Mouse (Mus musculus) stomach, embryonic 16.5 days (tissue): ENCODE results near the gene Epc2. TPM values are rescaled to one million over a fixed set of nuclear protein-coding genes. Genes with fewer than 3 reads are reported as not detected.

Experiments
- ATAC-seq: fragments of 200-750 bp; cut with Nextera tagmentation; 2 replicates; pipeline ENCODE4 v1.8.0; 2017; ENCODE audit warnings: moderate number of reproducible peaks, moderate TSS enrichment; ENCODE audit not compliant: insufficient read depth, low FRiP score
- H3K27ac ChIP-seq: fragments of 300-500 bp; sonication (generic); 2 replicates; pipeline ENCODE4 v1.5.1; 2014; ENCODE audit warnings: low read length
- H3K27me3 ChIP-seq: fragments of 300-500 bp; sonication (generic); 2 replicates; pipeline ENCODE4 v1.6.1; 2014; ENCODE audit warnings: low read length, control low read depth, mixed read lengths; ENCODE audit not compliant: control insufficient read depth, insufficient read depth
- H3K36me3 ChIP-seq: fragments of 300-500 bp; sonication (generic); 2 replicates; pipeline ENCODE4 v1.6.1; 2014; ENCODE audit warnings: low read length; ENCODE audit not compliant: control insufficient read depth, insufficient read depth
- H3K4me1 ChIP-seq: fragments of 300-500 bp; sonication (generic); 2 replicates; pipeline ENCODE4 v1.6.1; 2014; ENCODE audit warnings: low read length, control low read depth, mixed read lengths; ENCODE audit not compliant: control insufficient read depth, insufficient read depth
- H3K4me2 ChIP-seq: fragments of 300-500 bp; sonication (generic); 2 replicates; pipeline ENCODE4 v1.6.1; 2014; ENCODE audit warnings: low read depth, low read length, mixed read lengths
- H3K4me3 ChIP-seq: fragments of 300-500 bp; sonication (generic); replicated peaks from 2 replicates; pipeline ENCODE4 v1.5.1; 2014; ENCODE audit warnings: mild to moderate bottlenecking, low read length
- H3K9ac ChIP-seq: fragments of 300-500 bp; sonication (generic); 2 replicates; pipeline ENCODE4 v1.6.1; 2014; ENCODE audit warnings: low read length
- H3K9me3 ChIP-seq: fragments of 300-500 bp; sonication (generic); replicated peaks from 2 replicates; pipeline ENCODE4 v1.6.1; 2016; ENCODE audit warnings: low read length, control low read depth; ENCODE audit not compliant: control insufficient read depth
- WGBS: fragments of 180-500 bp; shearing (Covaris S2); extraction: QIAGEN DNeasy Blood & Tissue Kit; methylation state at CpG from one replicate; pipeline ENCODE4 v1.1.7; 2014; 5-methylcytosine and 5-hydroxymethylcytosine counted together
- polyA plus RNA-seq: library from polyadenylated mRNA; unstranded; fragments of >200 nt; fragmentation: Nextera tagmentation; extraction: Ambion mirVana; gene quantifications from 2 replicates; pipeline ENCODE4 v1.2.1, GENCODE M21; 2015

Gene Epc2
- polyA plus RNA-seq, 1 experiment from 2014 or later = 6.1 TPM

DNA sequence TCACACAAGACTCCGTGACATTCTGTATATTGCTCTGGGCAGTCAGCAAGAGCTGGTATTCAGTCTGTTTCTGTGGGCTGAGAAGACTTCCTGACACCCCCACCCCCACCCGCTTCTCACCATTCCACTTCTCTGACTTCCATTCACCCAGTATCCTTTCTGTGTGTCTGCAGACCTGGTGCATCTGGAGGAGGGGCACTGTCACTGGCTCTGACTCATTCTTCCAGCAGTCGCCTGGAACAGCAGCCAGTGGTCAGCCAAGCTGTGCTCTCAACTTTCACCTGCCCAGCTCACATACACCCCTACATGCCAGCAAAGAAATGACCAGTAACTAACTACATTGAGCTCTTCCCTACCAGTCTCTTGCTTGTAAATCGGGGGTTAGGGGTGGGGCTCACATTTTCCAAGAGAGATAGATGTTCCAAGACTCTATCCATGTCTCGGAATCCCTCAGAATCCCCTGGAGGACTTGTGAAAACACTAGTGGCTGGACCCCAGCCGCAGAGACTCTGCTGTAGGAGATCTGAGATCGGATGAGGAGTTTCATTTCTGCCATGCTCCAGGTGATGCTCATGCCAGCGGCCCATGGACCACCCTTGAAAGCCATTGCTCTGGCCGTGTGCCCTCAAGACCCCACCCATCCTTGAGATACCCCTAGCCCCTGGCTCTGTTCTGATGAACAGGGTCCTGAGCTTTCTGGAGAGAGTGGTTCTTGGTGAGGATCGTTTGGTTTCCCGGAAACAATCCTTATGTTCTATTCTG is 120.1 kb downstream of the Epc2 start:
- WGBS = 75% methylated on average over 11 of the region's 11 CpGs
- Histone ChIP-seq H3K4me1 (peaks cover 6% of the 10 kb centered on the region), H3K9me3 (no peaks in the 10 kb centered on the region), H3K9ac (no peak overlapping the region), H3K27me3 (no peaks in the 10 kb centered on the region), H3K4me3 (no peak overlapping the region), H3K4me2 (no peak overlapping the region), H3K27ac (no peak overlapping the region), H3K36me3 (no peaks in the 10 kb centered on the region)
- ATAC-seq = no peak

DNA sequence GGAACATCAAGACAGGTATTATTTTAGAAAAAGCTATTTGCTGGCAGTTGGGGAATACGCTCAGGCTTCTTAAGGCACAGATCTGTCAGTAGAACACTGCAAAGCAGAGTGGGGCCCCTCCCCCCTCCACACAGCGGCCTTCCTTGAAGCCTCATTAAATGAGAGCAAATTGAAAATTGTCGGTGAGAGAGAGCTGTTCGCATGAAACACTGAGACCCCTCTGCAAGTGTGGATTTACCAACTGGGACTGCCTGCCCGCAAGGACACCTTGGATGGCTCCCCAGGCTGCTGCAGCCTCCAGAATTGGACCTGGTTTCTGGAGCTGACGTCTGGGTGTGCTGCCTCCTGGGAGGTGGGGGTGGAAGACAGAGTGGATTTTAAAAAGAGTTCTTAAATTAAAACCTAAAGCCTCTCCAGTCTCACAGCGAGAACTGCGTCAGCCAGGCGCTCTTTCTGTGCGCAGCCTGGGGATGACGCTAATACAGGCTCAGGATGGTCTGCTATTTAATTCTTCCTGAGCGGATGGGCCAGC is 120.9 kb downstream of the Epc2 start:
- H3K4me1 ChIP-seq = peaks cover 6% of the 10 kb centered on the region
- H3K27ac ChIP-seq = no peak overlapping the region

DNA sequence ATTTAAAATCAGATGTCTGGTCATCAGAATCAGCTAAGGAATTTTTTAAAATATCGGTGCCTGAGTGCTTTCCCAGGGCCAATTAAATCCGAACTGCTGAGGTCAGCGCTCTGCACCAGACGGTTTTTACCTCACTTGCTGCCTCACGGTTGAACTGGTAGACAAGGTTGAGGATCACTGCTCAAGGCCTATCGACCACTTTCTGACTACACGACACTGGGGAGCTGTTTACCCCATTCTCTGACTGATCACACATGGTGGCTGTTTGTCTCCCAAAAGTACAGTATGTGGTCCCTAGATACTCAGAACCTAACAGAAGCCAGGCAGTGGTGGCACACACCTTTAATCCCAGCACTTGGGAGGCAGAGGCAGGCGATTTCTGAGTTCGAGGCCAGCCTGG is 121.4 kb downstream of the Epc2 start:
- no peak overlapping the region for H3K4me2 ChIP-seq
- WGBS = 73% methylated on average over 9 of the region's 9 CpGs
- no peak overlapping the region for H3K4me3 ChIP-seq
- H3K27ac ChIP-seq = no peak overlapping the region
- H3K27me3 ChIP-seq = no peaks in the 10 kb centered on the region
- H3K4me1 ChIP-seq = peaks cover 6% of the 10 kb centered on the region
- H3K9me3 ChIP-seq = no peaks in the 10 kb centered on the region
- no peaks in the 10 kb centered on the region for H3K36me3 ChIP-seq
- no peak for ATAC-seq
- H3K9ac ChIP-seq = no peak overlapping the region

More for the DNA sequence above, 120.9 kb downstream of the Epc2 start:
- no peaks in the 10 kb centered on the region for H3K27me3 ChIP-seq
- no peak for ATAC-seq
- H3K36me3 ChIP-seq = no peaks in the 10 kb centered on the region
- H3K4me3 ChIP-seq = no peak overlapping the region
- WGBS = 64% methylated on average over 12 of the region's 12 CpGs
- H3K4me2 ChIP-seq = no peak overlapping the region
- no peaks in the 10 kb centered on the region for H3K9me3 ChIP-seq
- no peak overlapping the region for H3K9ac ChIP-seq

DNA sequence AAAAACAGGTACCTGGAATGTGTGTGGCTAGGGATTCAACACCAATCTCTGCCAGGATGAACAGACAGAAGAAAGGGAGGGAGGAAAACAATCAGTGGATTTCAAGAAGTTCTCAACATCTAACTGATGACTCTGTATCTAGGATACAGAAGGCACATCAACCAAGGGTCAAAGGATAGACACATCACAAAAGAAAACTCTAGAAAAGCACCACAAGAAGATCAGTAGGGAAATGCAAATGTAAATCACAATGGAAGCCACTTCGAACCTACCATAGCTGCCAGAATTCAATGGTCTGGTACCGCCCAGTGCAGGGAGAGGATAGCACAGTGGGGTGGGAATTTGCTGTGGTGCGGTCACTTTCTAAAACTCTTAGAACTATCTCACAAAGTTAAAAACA is 122.0 kb downstream of the Epc2 start:
- Histone ChIP-seq H3K4me3 (no peak overlapping the region), H3K4me2 (no peak overlapping the region), H3K4me1 (peaks cover 6% of the 10 kb centered on the region), H3K27me3 (no peaks in the 10 kb centered on the region), H3K27ac (no peak overlapping the region), H3K36me3 (no peaks in the 10 kb centered on the region), H3K9ac (no peak overlapping the region), H3K9me3 (no peaks in the 10 kb centered on the region)
- ATAC-seq = no peak
- WGBS = 89% methylated on average over 3 of the region's 3 CpGs

DNA sequence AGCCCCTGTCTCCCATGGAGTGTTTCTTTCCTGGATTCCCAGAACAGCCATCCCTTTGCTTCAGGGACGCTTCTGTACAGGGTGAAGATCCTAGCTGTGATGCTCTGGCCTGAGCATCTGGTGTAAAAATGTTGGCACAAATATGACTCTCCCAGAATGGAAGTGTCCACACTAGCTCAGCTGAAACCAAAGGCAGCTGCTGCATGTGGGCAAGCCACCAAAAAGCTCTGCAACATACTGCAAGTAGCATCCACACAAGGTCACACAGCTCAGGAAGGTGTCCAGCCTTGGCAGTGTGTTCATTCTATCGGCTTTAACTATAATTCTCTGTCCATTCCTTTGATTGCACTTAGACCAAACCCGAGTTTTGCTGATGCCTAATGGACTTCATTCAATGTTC is 129.3 kb downstream of the Epc2 start:
- H3K4me2 ChIP-seq = no peak overlapping the region
- H3K4me3 ChIP-seq = no peak overlapping the region
- H3K9me3 ChIP-seq = no peaks in the 10 kb centered on the region
- no peaks in the 10 kb centered on the region for H3K36me3 ChIP-seq
- 72% methylated on average over 3 of the region's 3 CpGs for WGBS
- ATAC-seq = no peak
- no peaks in the 10 kb centered on the region for H3K4me1 ChIP-seq
- H3K27me3 ChIP-seq = no peaks in the 10 kb centered on the region
- no peak overlapping the region for H3K27ac ChIP-seq
- H3K9ac ChIP-seq = no peak overlapping the region

DNA sequence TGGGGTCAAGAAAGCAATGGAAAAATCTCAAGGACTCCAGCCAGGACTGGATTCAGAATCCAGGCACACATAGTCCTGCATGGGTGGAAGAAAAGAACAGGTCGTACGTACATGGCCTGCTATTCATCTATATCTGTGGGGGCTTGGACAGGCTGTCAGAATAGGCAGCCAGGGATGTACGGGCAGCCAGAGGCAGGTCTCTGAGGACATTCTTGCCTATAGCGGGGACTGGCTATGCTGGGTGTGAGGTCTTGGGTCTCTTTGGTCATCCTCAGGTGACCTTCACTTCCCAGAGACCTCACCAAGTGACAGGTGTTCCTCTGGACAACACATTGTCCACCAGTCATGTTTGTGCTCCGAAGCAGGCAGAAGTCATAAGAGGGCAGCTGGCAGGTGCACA is 131.3 kb downstream of the Epc2 start:
- Histone ChIP-seq H3K36me3 (no peaks in the 10 kb centered on the region), H3K4me1 (no peaks in the 10 kb centered on the region), H3K9ac (no peak overlapping the region), H3K27ac (no peak overlapping the region), H3K9me3 (no peaks in the 10 kb centered on the region), H3K27me3 (no peaks in the 10 kb centered on the region), H3K4me2 (no peak overlapping the region), H3K4me3 (no peak overlapping the region)
- WGBS = 78% methylated on average over 5 of the region's 5 CpGs
- no peak for ATAC-seq

DNA sequence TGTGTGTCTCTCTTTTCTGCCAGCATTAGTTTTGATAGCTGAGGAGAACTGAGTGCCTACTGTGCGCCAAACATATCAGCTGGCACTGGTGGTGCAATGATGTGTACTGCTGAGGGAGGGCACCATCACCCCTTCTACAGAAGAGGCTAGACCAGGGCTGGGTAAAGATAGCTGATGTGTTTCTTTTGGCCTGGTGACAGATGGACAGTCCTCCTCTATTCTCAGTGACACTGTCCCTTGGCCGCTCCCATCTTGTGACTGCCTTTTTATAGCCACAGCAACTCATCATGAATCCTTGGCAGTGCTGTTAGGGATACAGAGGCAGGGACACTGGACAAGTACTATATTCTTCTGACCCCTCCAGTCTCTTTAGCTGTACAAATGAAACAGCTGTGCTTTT is 132.0 kb downstream of the Epc2 start:
- no peak overlapping the region for H3K27ac ChIP-seq
- no peaks in the 10 kb centered on the region for H3K9me3 ChIP-seq
- 98% methylated on average over 2 of the region's 2 CpGs for WGBS
- no peaks in the 10 kb centered on the region for H3K4me1 ChIP-seq
- H3K4me3 ChIP-seq = no peak overlapping the region
- H3K4me2 ChIP-seq = no peak overlapping the region
- no peak overlapping the region for H3K9ac ChIP-seq
- H3K27me3 ChIP-seq = no peaks in the 10 kb centered on the region
- ATAC-seq = no peak
- H3K36me3 ChIP-seq = no peaks in the 10 kb centered on the region

DNA sequence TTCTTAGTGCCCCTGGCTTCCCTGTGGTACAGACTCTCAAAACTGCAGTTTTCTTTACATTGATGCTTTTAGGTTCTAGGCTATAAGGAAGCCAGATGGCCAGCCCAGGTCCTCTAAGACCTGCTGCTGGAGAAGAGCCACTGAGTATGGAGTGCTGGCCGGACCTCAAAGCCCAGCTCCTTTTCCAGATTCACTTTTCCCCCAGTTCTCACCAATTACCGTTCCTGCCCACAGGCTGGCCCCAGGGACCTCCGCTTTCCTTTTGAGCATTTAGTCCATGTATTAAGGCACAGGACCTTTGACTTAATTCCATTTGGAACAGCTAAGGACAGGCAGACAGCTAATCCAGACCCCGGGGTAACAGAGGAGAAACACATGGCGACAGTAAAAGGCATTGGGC is 139.2 kb downstream of the Epc2 start:
- no peak for ATAC-seq
- WGBS = 57% methylated on average over 5 of the region's 5 CpGs

DNA sequence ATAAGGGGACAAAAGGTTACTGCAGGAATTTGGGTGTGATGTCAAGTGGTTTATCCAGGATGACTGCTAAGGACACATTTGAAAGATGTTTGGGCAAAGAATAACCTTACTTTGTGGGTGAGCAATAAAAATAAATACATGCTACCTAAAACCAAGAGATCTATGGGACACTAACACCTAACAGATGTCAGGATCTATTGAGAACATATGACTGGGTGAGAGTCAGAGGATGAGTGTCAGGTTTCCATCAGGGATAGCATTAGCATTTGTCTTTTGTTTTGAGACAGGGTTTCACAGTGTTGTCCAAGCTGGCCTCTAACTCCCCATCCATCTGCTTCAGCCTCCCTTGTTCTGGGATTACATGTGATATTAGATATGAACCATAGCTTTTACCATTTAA is 141.6 kb downstream of the Epc2 start:
- Histone ChIP-seq H3K36me3 (no peaks in the 10 kb centered on the region), H3K27me3 (no peaks in the 10 kb centered on the region), H3K4me2 (no peak overlapping the region), H3K4me3 (no peak overlapping the region), H3K4me1 (no peaks in the 10 kb centered on the region), H3K9ac (no peak overlapping the region), H3K27ac (no peak overlapping the region), H3K9me3 (no peaks in the 10 kb centered on the region)
- no peak for ATAC-seq

More for the DNA sequence above, 139.2 kb downstream of the Epc2 start:
- Histone ChIP-seq H3K4me3 (no peak overlapping the region), H3K27me3 (no peaks in the 10 kb centered on the region), H3K4me1 (no peaks in the 10 kb centered on the region), H3K9me3 (no peaks in the 10 kb centered on the region), H3K27ac (no peak overlapping the region), H3K4me2 (no peak overlapping the region), H3K9ac (no peak overlapping the region), H3K36me3 (no peaks in the 10 kb centered on the region)
